Mouse (Mus musculus): ENCODE results near the gene Six6. TPM values are rescaled to one million over a fixed set of nuclear protein-coding genes. Genes with fewer than 3 reads are reported as not detected.

Gene Six6
- polyA plus RNA-seq, 1 experiment, result not detected

DNA sequence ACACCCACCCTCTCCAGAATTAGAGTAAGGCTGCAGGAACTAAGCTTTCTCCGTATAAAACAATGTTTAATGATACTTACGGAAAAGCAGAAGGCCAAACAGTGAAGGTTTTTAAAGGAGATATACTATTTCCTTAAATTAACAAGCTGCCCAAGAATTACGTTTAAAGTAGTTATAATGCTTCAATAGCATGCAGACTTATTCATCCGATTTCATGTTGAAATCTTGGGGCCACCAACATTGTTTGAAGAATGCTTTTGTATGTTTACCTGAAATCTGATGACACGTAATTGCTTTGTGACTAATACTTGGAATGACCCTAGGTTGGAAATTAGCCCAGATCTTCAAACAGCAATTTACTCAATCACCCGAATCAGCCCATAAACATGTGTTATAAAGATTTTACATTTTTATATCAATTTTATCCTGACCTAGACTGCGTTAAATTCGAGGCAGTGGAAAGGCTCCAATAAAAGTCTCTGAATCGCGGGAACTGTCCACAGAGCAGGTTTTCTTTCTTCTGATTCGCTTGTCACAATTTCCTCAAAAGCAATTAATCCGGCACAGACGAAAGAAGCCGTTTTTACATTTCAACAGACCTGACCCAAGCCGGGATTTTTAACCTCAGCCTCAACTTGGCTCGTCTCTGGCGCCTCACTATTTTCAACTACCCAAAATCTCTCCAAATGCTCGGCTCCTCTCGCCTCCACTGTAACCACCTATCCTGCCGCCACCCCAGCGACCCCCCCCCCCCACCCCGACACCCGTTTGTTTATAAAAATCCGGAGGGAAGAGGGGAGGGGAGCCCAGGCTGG lies 4.9 kb downstream of the Six6 start:
- TF ChIP-seq CTCF (IDR thresholded peaks at IDR 0.05; ENCODE audit: borderline replicate concordance, control insufficient read depth, extremely low read depth, insufficient read depth, low read length, poor library complexity) (no peak), POLR2A (IDR thresholded peaks at IDR 0.05; ENCODE audit: control insufficient read depth, extremely low read depth, insufficient read depth, low read length, poor library complexity) (no peak)
- H3K36me3 ChIP-seq (ENCODE audit: control insufficient read depth, insufficient read depth, low read length), result no peaks in the 10 kb centered on the region
- H3K4me3 ChIP-seq (ENCODE audit: control insufficient read depth, insufficient read depth, low read length), result no peak overlapping the region
- no peak overlapping the region for H3K27ac ChIP-seq (ENCODE audit: control insufficient read depth, insufficient read depth, low read length)
- no peaks in the 10 kb centered on the region; the same call in 1 of the 2 replicates for H3K4me1 ChIP-seq (replicated peaks; ENCODE audit: control insufficient read depth, insufficient read depth, low read length)
- WGBS, result 8% methylated on average over 24 of the region's 24 CpGs
- DNase-seq, result no peak
- peaks cover 38% of the 10 kb centered on the region for H3K27me3 ChIP-seq (ENCODE audit: control insufficient read depth, insufficient read depth, low read length)

- H3K27me3 ChIP-seq (ENCODE audit: control insufficient read depth, insufficient read depth, low read length), result peaks cover 35% of the 10 kb centered on the region
- H3K4me1 ChIP-seq (replicated peaks; ENCODE audit: control insufficient read depth, insufficient read depth, low read length), result no peaks in the 10 kb centered on the region; the same call in 1 of the 2 replicates
- TF ChIP-seq CTCF (IDR thresholded peaks at IDR 0.05; ENCODE audit: borderline replicate concordance, control insufficient read depth, extremely low read depth, insufficient read depth, low read length, poor library complexity) (no peak), POLR2A (IDR thresholded peaks at IDR 0.05; ENCODE audit: control insufficient read depth, extremely low read depth, insufficient read depth, low read length, poor library complexity) (no peak)
- 3% methylated on average over 88 of the region's 89 CpGs for WGBS
- no peak for DNase-seq
- no peak overlapping the region for H3K27ac ChIP-seq (ENCODE audit: control insufficient read depth, insufficient read depth, low read length)
- no peak overlapping the region for H3K4me3 ChIP-seq (ENCODE audit: control insufficient read depth, insufficient read depth, low read length)
- no peaks in the 10 kb centered on the region for H3K36me3 ChIP-seq (ENCODE audit: control insufficient read depth, insufficient read depth, low read length)
These were observed 5.8 kb downstream of the Six6 start for GRCm38 (mm10) chr12:72945301-72946063.

GRCm38 (mm10) chr12:72946064-72946395 lies 6.3 kb downstream of the Six6 start:
- Histone ChIP-seq H3K36me3 (ENCODE audit: control insufficient read depth, insufficient read depth, low read length) (no peaks in the 10 kb centered on the region), H3K27ac (ENCODE audit: control insufficient read depth, insufficient read depth, low read length) (no peak overlapping the region), H3K4me3 (ENCODE audit: control insufficient read depth, insufficient read depth, low read length) (no peak overlapping the region), H3K4me1 (replicated peaks; ENCODE audit: control insufficient read depth, insufficient read depth, low read length) (no peaks in the 10 kb centered on the region; the same call in 1 of the 2 replicates), H3K27me3 (ENCODE audit: control insufficient read depth, insufficient read depth, low read length) (peaks cover 29% of the 10 kb centered on the region)
- WGBS, result 29% methylated on average over 8 of the region's 8 CpGs
- no peak for DNase-seq
- TF ChIP-seq POLR2A (IDR thresholded peaks at IDR 0.05; ENCODE audit: control insufficient read depth, extremely low read depth, insufficient read depth, low read length, poor library complexity) (no peak), CTCF (IDR thresholded peaks at IDR 0.05; ENCODE audit: borderline replicate concordance, control insufficient read depth, extremely low read depth, insufficient read depth, low read length, poor library complexity) (no peak)

DNA sequence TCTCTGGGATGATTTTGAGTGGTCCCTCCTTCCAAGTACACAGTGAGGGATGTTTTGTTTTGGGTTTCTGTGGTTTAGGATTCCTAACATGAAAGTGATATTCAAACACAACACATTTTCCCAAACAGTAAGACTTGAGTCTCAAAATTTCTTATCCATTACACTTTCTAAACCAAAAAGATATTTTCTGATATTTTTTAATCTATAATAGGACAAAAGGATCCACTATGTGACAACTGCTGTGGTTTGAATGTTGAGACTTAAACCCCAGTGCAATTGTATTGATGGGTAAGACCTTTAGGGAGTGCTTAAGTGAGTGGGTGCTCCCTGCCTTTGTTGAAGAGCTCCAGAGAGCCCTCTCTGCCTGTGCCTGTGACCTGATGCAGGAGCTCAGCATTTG lies 7.1 kb downstream of the Six6 start:
- no peak for TF ChIP-seq POLR2A (IDR thresholded peaks at IDR 0.05; ENCODE audit: control insufficient read depth, extremely low read depth, insufficient read depth, low read length, poor library complexity)
- TF ChIP-seq CTCF (IDR thresholded peaks at IDR 0.05; ENCODE audit: borderline replicate concordance, control insufficient read depth, extremely low read depth, insufficient read depth, low read length, poor library complexity), result no peak
- H3K4me1 ChIP-seq (replicated peaks; ENCODE audit: control insufficient read depth, insufficient read depth, low read length), result no peaks in the 10 kb centered on the region; the same call in 1 of the 2 replicates
- DNase-seq, result no peak
- H3K36me3 ChIP-seq (ENCODE audit: control insufficient read depth, insufficient read depth, low read length), result no peaks in the 10 kb centered on the region
- no peak overlapping the region for H3K4me3 ChIP-seq (ENCODE audit: control insufficient read depth, insufficient read depth, low read length)
- peaks cover 24% of the 10 kb centered on the region for H3K27me3 ChIP-seq (ENCODE audit: control insufficient read depth, insufficient read depth, low read length)
- H3K27ac ChIP-seq (ENCODE audit: control insufficient read depth, insufficient read depth, low read length), result no peak overlapping the region

DNA sequence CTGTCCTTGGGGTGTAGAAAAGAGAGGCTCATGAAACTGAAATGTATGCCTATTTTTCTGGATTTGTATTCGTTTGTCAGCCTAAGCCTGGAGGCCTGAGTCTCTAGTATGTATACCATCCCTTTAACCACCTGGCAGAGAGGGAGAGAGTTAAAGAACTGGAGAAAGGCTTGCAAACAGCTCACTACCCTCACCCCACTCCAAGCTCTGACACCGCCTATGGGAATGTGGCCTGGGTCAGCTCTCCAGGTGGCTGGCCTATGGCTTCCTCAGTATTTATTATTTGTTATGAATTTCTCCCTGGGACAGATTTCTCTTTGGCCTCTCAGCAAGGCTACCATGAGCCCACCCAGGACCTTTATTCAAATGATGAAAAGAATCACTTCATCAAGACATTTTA lies 7.6 kb downstream of the Six6 start:
- 54% methylated on average over 2 of the region's 2 CpGs for WGBS
- H3K27me3 ChIP-seq (ENCODE audit: control insufficient read depth, insufficient read depth, low read length), result peaks cover 24% of the 10 kb centered on the region
- TF ChIP-seq POLR2A (IDR thresholded peaks at IDR 0.05; ENCODE audit: control insufficient read depth, extremely low read depth, insufficient read depth, low read length, poor library complexity), result no peak
- H3K4me3 ChIP-seq (ENCODE audit: control insufficient read depth, insufficient read depth, low read length), result no peak overlapping the region
- no peaks in the 10 kb centered on the region; the same call in 1 of the 2 replicates for H3K4me1 ChIP-seq (replicated peaks; ENCODE audit: control insufficient read depth, insufficient read depth, low read length)
- no peak for DNase-seq
- H3K36me3 ChIP-seq (ENCODE audit: control insufficient read depth, insufficient read depth, low read length), result no peaks in the 10 kb centered on the region
- no peak overlapping the region for H3K27ac ChIP-seq (ENCODE audit: control insufficient read depth, insufficient read depth, low read length)

- no peak for DNase-seq
- WGBS, result 88% methylated on average over 5 of the region's 5 CpGs
- H3K4me3 ChIP-seq (ENCODE audit: control insufficient read depth, insufficient read depth, low read length), result no peak overlapping the region
- H3K4me1 ChIP-seq (replicated peaks; ENCODE audit: control insufficient read depth, insufficient read depth, low read length), result no peaks in the 10 kb centered on the region
- H3K27ac ChIP-seq (ENCODE audit: control insufficient read depth, insufficient read depth, low read length), result no peak overlapping the region
- no peaks in the 10 kb centered on the region for H3K27me3 ChIP-seq (ENCODE audit: control insufficient read depth, insufficient read depth, low read length)
- TF ChIP-seq POLR2A (IDR thresholded peaks at IDR 0.05; ENCODE audit: control insufficient read depth, extremely low read depth, insufficient read depth, low read length, poor library complexity) (no peak), CTCF (IDR thresholded peaks at IDR 0.05; ENCODE audit: borderline replicate concordance, control insufficient read depth, extremely low read depth, insufficient read depth, low read length, poor library complexity) (no peak)
- H3K36me3 ChIP-seq (ENCODE audit: control insufficient read depth, insufficient read depth, low read length), result no peaks in the 10 kb centered on the region
These were observed 13.4 kb downstream of the Six6 start for GRCm38 (mm10) chr12:72953089-72953488.
